Mouse (Mus musculus) hindbrain, embryonic 13.5 days (tissue): Measurements from ENCODE around the gene Dennd4a. TPM values are rescaled to one million over a fixed set of nuclear protein-coding genes. Genes with fewer than 3 reads are reported as not detected.
A peak's percentile ranks its signal among the peaks of the same experiment; 100 is the strongest.

ENCODE experiments used
- ATAC-seq: fragments of 200-750 bp; cut with Nextera tagmentation; 2 replicates; pipeline ENCODE4 v1.8.0; 2017; ENCODE audit warnings: moderate TSS enrichment; ENCODE audit not compliant: low FRiP score
- H3K27ac ChIP-seq: fragments of 300-500 bp; sonication (generic); 2 replicates; pipeline ENCODE4 v1.5.1; 2015; ENCODE audit warnings: inconsistent platforms, mild to moderate bottlenecking, moderate library complexity
- H3K27me3 ChIP-seq: fragments of 300-500 bp; sonication (generic); 2 replicates; pipeline ENCODE4 v1.6.1; 2015; ENCODE audit warnings: mild to moderate bottlenecking, inconsistent platforms
- H3K36me3 ChIP-seq: fragments of 300-500 bp; sonication (generic); 2 replicates; pipeline ENCODE4 v1.6.1; 2015; ENCODE audit warnings: mild to moderate bottlenecking, inconsistent platforms
- H3K4me1 ChIP-seq: fragments of 300-500 bp; sonication (generic); replicated peaks from 2 replicates; pipeline ENCODE4 v1.6.1; 2015; ENCODE audit warnings: inconsistent platforms
- H3K4me2 ChIP-seq: fragments of 300-500 bp; sonication (generic); 2 replicates; pipeline ENCODE4 v1.6.1; 2015; ENCODE audit warnings: inconsistent platforms, mild to moderate bottlenecking, moderate library complexity
- H3K4me3 ChIP-seq: fragments of 300-500 bp; sonication (generic); 2 replicates; pipeline ENCODE4 v1.5.1; 2015; ENCODE audit warnings: mild to moderate bottlenecking, inconsistent platforms
- H3K9ac ChIP-seq: fragments of 300-500 bp; sonication (generic); 2 replicates; pipeline ENCODE4 v1.6.1; 2015; ENCODE audit warnings: mild to moderate bottlenecking, inconsistent platforms
- H3K9me3 ChIP-seq: fragments of 300-500 bp; sonication (generic); 2 replicates; pipeline ENCODE4 v1.6.1; 2016; ENCODE audit warnings: inconsistent platforms
- WGBS: fragments of 180-500 bp; shearing (Covaris S2); methylation state at CpG from one replicate; pipeline ENCODE4 v1.1.7; 2015; 5-methylcytosine and 5-hydroxymethylcytosine counted together
- polyA plus RNA-seq: library from polyadenylated mRNA; unstranded; fragments of >200 nt; fragmentation: Nextera tagmentation; extraction: Ambion mirVana; gene quantifications from 2 replicates; pipeline ENCODE4 v1.2.1, GENCODE M21; 2015

Dennd4a gene
- polyA plus RNA-seq, 1 experiment from 2014 or later = 9.4 TPM

DNA sequence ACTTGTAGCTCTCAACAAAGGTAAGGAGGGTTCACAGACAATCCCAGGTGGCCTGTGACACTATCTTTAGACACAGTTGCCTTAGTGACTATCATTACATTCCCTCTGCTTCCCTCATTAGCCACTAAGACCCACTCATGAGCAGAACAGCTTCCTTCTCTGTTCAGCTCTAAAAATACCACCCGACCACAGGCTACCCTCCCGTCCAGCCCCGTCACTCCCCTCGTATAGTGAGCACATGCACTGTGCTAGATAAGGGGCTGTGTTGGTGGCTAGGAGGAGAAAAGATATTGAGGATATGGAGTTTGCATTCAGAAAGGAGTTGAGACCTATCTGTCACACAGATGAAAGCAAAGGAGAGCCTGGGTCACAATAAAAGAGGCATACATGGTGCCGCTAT lies 127.4 kb downstream of the Dennd4a start:
- H3K9me3 ChIP-seq = no peaks in the 10 kb centered on the region
- 87% methylated on average over 5 of the region's 5 CpGs for WGBS
- H3K4me2 ChIP-seq = no peak overlapping the region
- no peak overlapping the region for H3K4me3 ChIP-seq
- H3K27me3 ChIP-seq = peaks cover 16% of the 10 kb centered on the region
- no peak overlapping the region for H3K27ac ChIP-seq
- no peak for ATAC-seq
- H3K9ac ChIP-seq = no peak overlapping the region
- no peaks in the 10 kb centered on the region; the same call in 1 of the 2 replicates for H3K4me1 ChIP-seq
- no peaks in the 10 kb centered on the region for H3K36me3 ChIP-seq

DNA sequence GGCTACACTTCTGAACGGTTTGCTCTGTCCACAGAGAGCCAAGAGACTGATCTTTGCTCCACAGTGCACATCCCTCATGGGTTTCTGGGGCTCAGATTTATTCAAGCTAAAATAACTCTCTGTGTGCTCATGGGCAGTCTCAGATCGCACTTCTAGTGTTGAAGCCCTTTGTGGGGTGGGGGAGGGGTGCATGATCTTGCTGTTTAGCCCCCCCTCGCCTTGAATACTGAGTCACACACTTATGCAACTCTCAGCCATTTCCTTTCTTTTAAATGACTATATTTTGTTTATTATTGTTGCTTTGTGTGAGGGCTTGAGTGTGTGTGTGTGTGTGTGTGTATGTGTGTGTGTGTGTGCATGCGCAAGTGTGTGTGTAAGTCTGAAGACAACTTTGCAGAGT lies 128.1 kb downstream of the Dennd4a start:
- Histone ChIP-seq H3K4me1 (peaks cover 5% of the 10 kb centered on the region), H3K27me3 (peaks cover 22% of the 10 kb centered on the region), H3K27ac (no peak overlapping the region), H3K4me2 (no peak overlapping the region), H3K9me3 (no peaks in the 10 kb centered on the region), H3K36me3 (no peaks in the 10 kb centered on the region), H3K4me3 (no peak overlapping the region), H3K9ac (no peak overlapping the region)
- 67% methylated on average over 4 of the region's 4 CpGs for WGBS
- ATAC-seq = no peak

DNA sequence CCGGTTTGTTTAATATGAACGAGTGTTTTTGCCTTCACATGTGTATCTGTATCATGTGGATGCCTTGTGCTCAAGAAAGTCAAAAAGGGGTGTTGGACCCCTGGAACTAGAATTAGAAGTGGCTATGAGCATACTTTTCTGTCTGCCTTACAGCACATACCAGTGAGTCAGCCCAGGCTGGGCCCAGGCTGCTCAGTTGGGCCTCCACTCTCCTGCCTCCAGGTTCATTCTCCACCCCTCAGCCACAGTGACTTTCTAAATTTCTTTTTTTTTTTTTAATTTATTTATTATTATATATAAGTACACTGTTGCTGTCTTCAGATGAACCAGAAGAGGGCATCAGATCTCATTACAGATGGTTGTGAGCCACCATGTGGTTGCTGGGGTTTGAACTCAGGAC lies 128.7 kb downstream of the Dennd4a start:
- WGBS = 80% methylated on average over 2 of the region's 2 CpGs
- Histone ChIP-seq H3K9me3 (no peaks in the 10 kb centered on the region), H3K4me1 (peaks cover 5% of the 10 kb centered on the region), H3K27ac (no peak overlapping the region), H3K36me3 (no peaks in the 10 kb centered on the region), H3K4me3 (no peak overlapping the region), H3K27me3 (peaks cover 26% of the 10 kb centered on the region), H3K4me2 (no peak overlapping the region), H3K9ac (no peak overlapping the region)
- ATAC-seq = no peak

DNA sequence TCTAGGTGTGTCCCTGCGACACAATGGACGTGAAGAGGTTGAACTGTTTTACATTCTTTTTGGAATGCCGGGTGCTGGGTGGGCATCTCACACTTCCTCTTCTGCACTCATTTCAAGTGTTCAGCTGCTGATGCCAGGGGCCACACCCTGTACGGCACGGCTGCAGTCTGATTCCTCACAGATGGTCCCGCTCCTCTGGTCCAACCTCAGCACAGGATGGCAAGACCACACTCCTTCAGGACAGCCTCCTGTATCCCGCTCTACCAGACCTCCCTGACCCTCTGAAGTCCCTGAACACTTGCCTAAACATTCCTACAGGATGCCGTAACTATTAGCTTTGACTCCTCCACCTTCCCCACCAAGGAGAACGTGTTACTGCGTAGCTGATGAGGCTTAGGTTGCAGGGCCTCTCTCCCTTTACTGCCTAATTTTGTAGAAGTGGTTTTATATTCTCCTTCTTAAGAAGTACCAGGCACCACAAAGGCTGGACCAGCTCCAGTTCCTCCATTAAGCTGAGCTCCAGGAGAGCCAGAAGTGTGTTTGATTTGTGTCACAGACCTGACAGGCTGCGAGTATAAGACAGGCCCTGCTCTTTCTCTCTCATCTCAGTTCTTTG lies 129.7 kb downstream of the Dennd4a start:
- H3K4me1 ChIP-seq = peaks cover 5% of the 10 kb centered on the region
- H3K27ac ChIP-seq = no peak overlapping the region
- no peaks in the 10 kb centered on the region for H3K36me3 ChIP-seq
- H3K9ac ChIP-seq = no peak overlapping the region
- ATAC-seq = no peak
- 87% methylated on average over 11 of the region's 11 CpGs for WGBS
- no peak overlapping the region for H3K4me2 ChIP-seq
- no peak overlapping the region for H3K4me3 ChIP-seq
- H3K9me3 ChIP-seq = no peaks in the 10 kb centered on the region
- H3K27me3 ChIP-seq = peaks cover 26% of the 10 kb centered on the region

DNA sequence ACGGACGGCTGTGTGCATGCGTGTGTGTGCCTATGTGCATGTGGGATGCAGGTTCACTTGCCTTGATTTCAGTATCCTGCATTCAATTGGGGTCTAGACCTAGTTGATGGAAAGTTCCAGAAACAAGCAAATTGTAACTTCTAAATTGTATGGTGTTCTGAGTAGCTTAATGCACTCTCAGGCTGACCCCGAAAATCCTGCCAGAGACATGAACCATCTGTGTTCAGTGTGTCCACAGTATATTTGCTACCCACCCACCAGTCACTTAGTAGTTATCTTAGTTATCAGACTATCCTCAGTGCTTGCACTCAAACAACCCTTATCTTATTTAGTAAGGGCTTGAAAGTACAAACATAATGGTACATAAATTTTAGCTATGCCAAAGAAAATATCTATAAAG lies 130.5 kb downstream of the Dennd4a start:
- no peak for ATAC-seq
- H3K9ac ChIP-seq = no peak overlapping the region
- 89% methylated on average over 4 of the region's 4 CpGs for WGBS
- H3K4me1 ChIP-seq = peaks cover 5% of the 10 kb centered on the region
- no peak overlapping the region for H3K4me2 ChIP-seq
- H3K27me3 ChIP-seq = peaks cover 26% of the 10 kb centered on the region
- H3K36me3 ChIP-seq = no peaks in the 10 kb centered on the region
- H3K9me3 ChIP-seq = no peaks in the 10 kb centered on the region
- no peak overlapping the region for H3K4me3 ChIP-seq
- H3K27ac ChIP-seq = no peak overlapping the region

DNA sequence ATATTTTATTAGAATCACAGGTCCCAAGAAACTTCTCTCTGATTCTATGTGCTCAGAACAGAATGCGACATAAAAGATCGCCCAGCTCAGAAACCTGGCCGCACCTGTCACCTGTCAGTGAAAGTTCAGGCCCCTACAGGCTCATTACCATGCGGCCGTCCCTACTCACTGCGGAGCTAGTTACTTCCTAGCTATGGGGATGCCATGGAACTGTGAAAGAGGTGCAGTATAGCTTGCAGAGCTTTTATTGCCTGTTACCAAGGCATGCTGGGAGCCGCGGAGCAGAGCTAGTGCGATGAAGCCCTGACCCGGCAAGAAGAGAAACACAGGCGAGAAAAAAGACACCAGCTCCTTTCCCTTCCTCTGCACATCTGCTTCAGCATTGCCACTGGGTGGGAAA lies 132.9 kb downstream of the Dennd4a start:
- Histone ChIP-seq H3K9me3 (no peaks in the 10 kb centered on the region), H3K27ac (no peak overlapping the region), H3K4me2 (no peak overlapping the region), H3K4me1 (peaks cover 5% of the 10 kb centered on the region), H3K36me3 (no peaks in the 10 kb centered on the region), H3K4me3 (no peak overlapping the region), H3K27me3 (peaks cover 37% of the 10 kb centered on the region), H3K9ac (peak overlapping the region; percentile 40; the same call in 1 of the 2 replicates)
- no peak for ATAC-seq
- 24% methylated on average over 11 of the region's 11 CpGs for whole genome bisulfite sequencing

DNA sequence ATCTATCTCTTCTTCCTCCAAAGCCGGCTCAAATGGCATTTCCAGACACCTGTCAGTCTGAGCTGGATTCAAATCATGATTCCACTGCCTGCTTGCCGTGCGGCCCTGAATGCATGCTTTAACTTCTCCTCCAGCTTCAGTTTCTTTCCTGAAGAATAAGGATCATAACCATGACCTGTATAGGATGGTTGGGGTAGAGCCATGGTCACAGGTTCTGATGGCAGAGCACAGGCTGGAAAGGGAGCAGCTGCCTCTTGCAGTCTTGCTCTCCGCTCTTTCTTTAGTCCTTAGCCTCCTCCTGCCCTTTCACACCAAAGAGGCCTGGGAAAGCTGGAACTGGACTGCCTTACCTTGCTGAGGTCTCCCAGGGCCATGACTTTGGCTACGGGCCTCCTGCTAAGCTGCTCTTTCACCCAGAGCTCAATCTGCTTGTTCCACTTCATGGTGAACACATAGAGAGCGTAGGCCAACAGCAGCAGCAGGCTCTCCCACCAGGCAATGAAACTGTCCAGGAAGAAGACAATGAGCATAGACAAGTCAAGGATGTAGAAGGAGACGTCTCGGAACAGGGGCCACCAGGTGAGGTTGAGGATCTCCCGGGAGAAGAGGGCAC lies 136.4 kb downstream of the Dennd4a start:
- Histone ChIP-seq H3K36me3 (no peaks in the 10 kb centered on the region), H3K9me3 (no peaks in the 10 kb centered on the region), H3K9ac (no peak overlapping the region), H3K4me2 (no peak overlapping the region), H3K27me3 (peaks cover 55% of the 10 kb centered on the region; the same call in 1 of the 2 replicates), H3K4me3 (no peak overlapping the region), H3K27ac (no peak overlapping the region), H3K4me1 (peaks cover 9% of the 10 kb centered on the region)
- WGBS = 91% methylated on average over 9 of the region's 9 CpGs
- no peak for ATAC-seq

- 43% methylated on average over 11 of the region's 11 CpGs for WGBS
- Histone ChIP-seq H3K9me3 (no peaks in the 10 kb centered on the region), H3K27ac (no peak within 1 kb of the TSS), H3K4me1 (0 out of 2 replicates have a peak, but pooled peaks cover 4% of the 10 kb centered on the region), H3K4me2 (no peak within 1 kb of the TSS), H3K4me3 (no peak within 1 kb of the TSS), H3K9ac (no peak within 1 kb of the TSS), H3K36me3 (no peaks in the 10 kb centered on the region), H3K27me3 (peaks cover 44% of the 10 kb centered on the region; the same call in 1 of the 2 replicates)
- ATAC-seq = no peak
These were observed 140.1 kb downstream of the Dennd4a start, which contains the start of gene Slc24a1 for GRCm38 (mm10) chr9:64951161-64951657. TSS of gene Slc24a1 (minus strand) at chr9:64951607.

DNA sequence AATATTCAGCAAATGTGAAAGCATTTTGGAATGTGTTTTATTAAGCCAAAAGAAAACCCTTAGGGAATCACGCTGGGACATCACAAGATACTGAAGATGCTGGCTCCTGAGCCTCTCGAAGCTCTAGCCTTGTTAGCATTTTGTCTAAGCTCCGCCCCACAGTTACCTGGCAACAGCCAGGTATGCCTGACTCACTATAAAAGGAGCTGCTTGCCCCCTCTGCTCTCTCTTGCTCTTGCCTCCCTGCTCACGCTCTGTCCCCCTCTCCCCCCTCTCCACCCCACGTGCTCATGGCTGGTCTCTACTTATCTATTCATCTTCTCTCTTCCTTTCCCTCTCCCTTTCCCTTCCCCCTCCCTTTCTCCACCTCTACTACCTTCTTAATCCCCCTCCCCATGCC lies 140.9 kb downstream of the Dennd4a start:
- Histone ChIP-seq H3K9ac (no peak overlapping the region), H3K4me2 (no peak overlapping the region), H3K27me3 (peaks cover 43% of the 10 kb centered on the region; the same call in 1 of the 2 replicates), H3K27ac (no peak overlapping the region), H3K4me1 (0 out of 2 replicates have a peak, but pooled peaks cover 4% of the 10 kb centered on the region), H3K36me3 (no peaks in the 10 kb centered on the region), H3K4me3 (no peak overlapping the region), H3K9me3 (no peaks in the 10 kb centered on the region)
- WGBS = 18% methylated on average over 5 of the region's 5 CpGs
- no peak for ATAC-seq

- Histone ChIP-seq H3K27ac (no peak overlapping the region), H3K4me2 (no peak overlapping the region), H3K4me1 (0 out of 2 replicates have a peak, but pooled peaks cover 4% of the 10 kb centered on the region), H3K27me3 (peaks cover 37% of the 10 kb centered on the region; the same call in 1 of the 2 replicates), H3K36me3 (no peaks in the 10 kb centered on the region), H3K4me3 (no peak overlapping the region), H3K9me3 (no peaks in the 10 kb centered on the region), H3K9ac (no peak overlapping the region)
- 81% methylated on average over 7 of the region's 7 CpGs for WGBS
- no peak for ATAC-seq
These were observed 142.1 kb downstream of the Dennd4a start for GRCm38 (mm10) chr9:64953190-64953589.

DNA sequence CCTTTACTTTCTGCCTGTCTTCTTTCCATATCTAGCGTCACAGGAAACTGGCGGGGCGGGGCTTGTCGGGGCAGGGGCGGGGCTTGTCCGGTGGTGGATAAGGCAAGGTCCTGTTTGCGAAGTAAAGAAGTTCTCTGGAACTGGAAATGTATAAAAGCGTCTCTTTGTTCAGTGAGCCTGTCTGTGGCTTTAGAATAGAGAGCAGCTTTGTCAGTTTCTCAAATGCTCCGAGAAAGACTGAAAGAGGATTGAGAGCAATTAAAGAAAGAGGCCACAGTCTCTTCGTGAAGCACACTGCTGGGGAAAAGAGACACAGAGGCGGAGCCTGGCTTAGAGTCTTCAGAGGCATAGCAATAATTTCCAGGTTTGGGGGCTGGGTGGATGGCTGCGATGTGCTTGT lies 145.2 kb downstream of the Dennd4a start:
- ATAC-seq = no peak
- H3K4me2 ChIP-seq = 0 out of 2 replicates have a peak overlapping the region, but pooled peaks have one; percentile 15
- H3K4me1 ChIP-seq = peaks cover 13% of the 10 kb centered on the region
- H3K27me3 ChIP-seq = peaks cover 15% of the 10 kb centered on the region; the same call in 1 of the 2 replicates
- no peak overlapping the region for H3K27ac ChIP-seq
- 31% methylated on average over 12 of the region's 12 CpGs for WGBS
- no peak overlapping the region for H3K9ac ChIP-seq
- no peaks in the 10 kb centered on the region for H3K9me3 ChIP-seq
- no peak overlapping the region for H3K4me3 ChIP-seq
- no peaks in the 10 kb centered on the region for H3K36me3 ChIP-seq

DNA sequence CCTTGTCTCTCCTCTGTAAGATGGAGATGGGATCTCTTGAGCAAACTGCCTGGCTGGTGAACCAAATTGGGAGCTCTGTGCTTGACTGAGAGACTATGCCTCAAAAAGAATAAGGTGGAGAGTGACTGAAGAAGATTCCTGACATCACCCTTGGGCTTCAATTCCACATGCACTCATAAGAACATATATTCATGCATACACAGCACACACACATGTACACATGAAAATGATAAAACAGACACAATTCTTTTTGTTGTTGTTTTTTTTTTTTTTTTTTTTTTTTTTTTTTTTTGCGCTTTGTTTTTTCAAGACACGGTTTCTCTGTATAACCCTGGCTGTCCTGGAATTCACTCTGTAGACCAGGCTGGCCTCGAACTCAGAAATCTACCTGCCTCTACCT lies 146.1 kb downstream of the Dennd4a start:
- Histone ChIP-seq H3K9ac (no peak overlapping the region), H3K4me1 (peaks cover 18% of the 10 kb centered on the region), H3K27me3 (peaks cover 9% of the 10 kb centered on the region; the same call in 1 of the 2 replicates), H3K36me3 (peaks cover under 1% of the 10 kb centered on the region), H3K4me3 (no peak overlapping the region), H3K4me2 (no peak overlapping the region), H3K27ac (no peak overlapping the region), H3K9me3 (no peaks in the 10 kb centered on the region)
- 87% methylated on average over 3 of the region's 3 CpGs for WGBS
- no peak for ATAC-seq
